Mouse (Mus musculus) G1E (cell line): ENCODE data around the gene Ppil6. TPM values are rescaled to one million over a fixed set of nuclear protein-coding genes. Genes with fewer than 3 reads are reported as not detected.

Experiments used
- ATAC-seq: 2 replicates; pipeline ENCODE4 v1.8.0; 2016; ENCODE audit warnings: mild to moderate bottlenecking; ENCODE audit not compliant: insufficient number of reproducible peaks, poor library complexity, low FRiP score, severe bottlenecking; ENCODE audit errors: extremely low read depth
- DNase-seq: peaks from one replicate; pipeline ENCODE4 v3.0.0; 2012; ENCODE audit warnings: low spot score
- H3K27me3 ChIP-seq: 2 replicates; pipeline ENCODE4 v1.6.1; 2012; ENCODE audit warnings: mild to moderate bottlenecking, low read length, inconsistent platforms; ENCODE audit not compliant: insufficient read depth
- H3K36me3 ChIP-seq: replicated peaks from 2 replicates; pipeline ENCODE3; 2012; ENCODE audit warnings: mild to moderate bottlenecking, inconsistent platforms
- H3K4me1 ChIP-seq: 2 replicates; pipeline ENCODE4 v1.6.1; 2012; ENCODE audit warnings: low read depth, low read length, inconsistent platforms, mixed read lengths; ENCODE audit not compliant: insufficient read depth
- H3K4me3 ChIP-seq: 2 replicates; pipeline ENCODE4 v1.5.1; 2012; ENCODE audit warnings: low read depth, mild to moderate bottlenecking, inconsistent platforms, low read length, moderate library complexity, mixed read lengths
- H3K9me3 ChIP-seq: replicated peaks from 2 replicates; pipeline ENCODE4 v1.6.1; 2012; ENCODE audit warnings: inconsistent platforms
- CTCF ChIP-seq: IDR thresholded peaks from 2 replicates; pipeline ENCODE4 v1.5.1; 2012; ENCODE audit warnings: low read depth, low read length, inconsistent platforms, mixed read lengths
- GATA1 ChIP-seq: IDR thresholded peaks from 2 replicates; pipeline ENCODE4 v1.6.1; 2012; ENCODE audit warnings: borderline replicate concordance, low read length, inconsistent platforms, mixed read lengths
- GATA2 ChIP-seq: IDR thresholded peaks from 2 replicates; pipeline ENCODE4 v1.6.1; 2012; ENCODE audit warnings: low read depth, low read length, inconsistent platforms, borderline replicate concordance
- POLR2AphosphoS5 ChIP-seq: IDR thresholded peaks from 2 replicates; pipeline ENCODE4 v1.6.1; 2012; ENCODE audit warnings: low read depth, low read length, inconsistent platforms; ENCODE audit not compliant: insufficient replicate concordance
- TAL1 ChIP-seq: conservative IDR thresholded peaks from 2 replicates; pipeline ENCODE4 v1.6.1; 2012; ENCODE audit warnings: low read depth, low read length, inconsistent platforms, mixed read lengths
- polyA plus RNA-seq: library from polyadenylated mRNA; stranded (reverse); fragments of >175 nt; gene quantifications from 2 replicates; pipeline ENCODE4 v1.2.3, GENCODE M21; 2012
- total RNA-seq, 2 experiments: library from RNA; stranded (forward) in 1 of 2; stranded (reverse) in 1 of 2; fragments of 200-1000 nt in 1 of 2; fragments of >200 nt in 1 of 2; fragmentation: Nextera tagmentation in 1 of 2; gene quantifications; 2 replicates each; pipeline ENCODE4 v1.2.3; 2014 to 2017

Ppil6 gene
- total and polyA plus RNA-seq, 3 experiments = 0.14 to 0.16 TPM; not detected in 1

GRCm38 (mm10) chr10:41553711-41554110 is 63.5 kb downstream of the Ppil6 start:
- H3K4me1 ChIP-seq = no peaks in the 10 kb centered on the region
- H3K9me3 ChIP-seq = peaks cover 5% of the 10 kb centered on the region
- no peaks in the 10 kb centered on the region for H3K36me3 ChIP-seq
- ATAC-seq = no peak
- no peak overlapping the region for H3K4me3 ChIP-seq
- H3K27me3 ChIP-seq = peaks cover 28% of the 10 kb centered on the region
- no peak for DNase-seq
- no peak for TF ChIP-seq POLR2AphosphoS5
- no peak for TF ChIP-seq TAL1
- no peak for TF ChIP-seq CTCF
- no peak for TF ChIP-seq GATA2
- TF ChIP-seq GATA1 = no peak

GRCm38 (mm10) chr10:41555081-41555480 is 64.8 kb downstream of the Ppil6 start:
- no peaks in the 10 kb centered on the region for H3K9me3 ChIP-seq
- H3K36me3 ChIP-seq = peaks cover 3% of the 10 kb centered on the region
- DNase-seq (no peak), ATAC-seq (no peak)
- no peak overlapping the region for H3K4me3 ChIP-seq
- no peak for TF ChIP-seq GATA2
- TF ChIP-seq POLR2AphosphoS5 = no peak
- no peak for TF ChIP-seq GATA1
- no peak for TF ChIP-seq TAL1
- no peak for TF ChIP-seq CTCF
- no peaks in the 10 kb centered on the region for H3K4me1 ChIP-seq
- H3K27me3 ChIP-seq = peaks cover 28% of the 10 kb centered on the region

DNA sequence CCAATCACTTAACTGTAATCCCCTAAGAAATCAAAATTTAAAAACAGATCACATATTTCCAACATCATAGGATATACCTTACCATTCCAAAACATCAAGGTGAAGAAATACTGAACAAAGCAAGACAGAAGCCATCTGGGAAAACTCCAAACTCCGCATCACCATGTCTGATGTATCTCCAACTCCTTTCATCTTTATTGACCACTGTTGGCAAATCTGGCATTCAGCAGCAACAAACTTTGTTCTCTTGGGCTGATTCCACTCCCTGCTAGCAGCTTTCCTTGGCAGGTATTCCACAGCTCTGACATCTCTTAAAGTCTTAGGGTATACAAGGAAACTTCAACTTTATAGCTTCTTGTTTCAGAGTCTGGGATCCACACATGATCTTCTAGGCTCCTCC is 68.2 kb downstream of the Ppil6 start:
- no peak overlapping the region for H3K4me3 ChIP-seq
- TF ChIP-seq CTCF (no peak), POLR2AphosphoS5 (no peak), GATA1 (no peak), GATA2 (no peak), TAL1 (no peak)
- no peak for DNase-seq
- 0 out of 2 replicates have a peak, but pooled peaks cover 3% of the 10 kb centered on the region for H3K9me3 ChIP-seq
- H3K4me1 ChIP-seq = no peaks in the 10 kb centered on the region
- H3K36me3 ChIP-seq = peaks cover 3% of the 10 kb centered on the region
- no peak for ATAC-seq
- H3K27me3 ChIP-seq = peaks cover 27% of the 10 kb centered on the region

GRCm38 (mm10) chr10:41561701-41562395 is 71.6 kb downstream of the Ppil6 start:
- Histone ChIP-seq H3K4me1 (no peaks in the 10 kb centered on the region), H3K27me3 (peaks cover 25% of the 10 kb centered on the region), H3K9me3 (0 out of 2 replicates have a peak, but pooled peaks cover 3% of the 10 kb centered on the region), H3K4me3 (no peak overlapping the region), H3K36me3 (peaks cover 3% of the 10 kb centered on the region)
- TF ChIP-seq GATA2 (no peak), GATA1 (no peak), POLR2AphosphoS5 (no peak), CTCF (no peak), TAL1 (no peak)
- ATAC-seq (no peak), DNase-seq (no peak)

Other genes starting within 250 kb of the Ppil6 start
- gene Fig4, start 187.2 kb upstream of the Ppil6 start, total RNA-seq (2014; fragmentation: Nextera tagmentation) = 27.0 and 32.6 TPM in 2 replicates
- 31.3 and 35.6 TPM in 2 replicates for gene Fig4, start 187.2 kb upstream of the Ppil6 start, total RNA-seq (2017)
- gene Fig4, start 187.2 kb upstream of the Ppil6 start, polyA plus RNA-seq = 3.5 and 3.9 TPM in 2 replicates
- gene Ak9, start 186.5 kb upstream of the Ppil6 start, total RNA-seq (2014; fragmentation: Nextera tagmentation) = not detected in 2 replicates
- not detected in 2 replicates for gene Ak9, start 186.5 kb upstream of the Ppil6 start, total RNA-seq (2017)
- not detected in 2 replicates for gene Ak9, start 186.5 kb upstream of the Ppil6 start, polyA plus RNA-seq
- 19.0 and 28.5 TPM in 2 replicates for gene Zbtb24, start 40.1 kb upstream of the Ppil6 start, total RNA-seq (2014; fragmentation: Nextera tagmentation)
- gene Zbtb24, start 40.1 kb upstream of the Ppil6 start, total RNA-seq (2017) = 31.9 and 34.0 TPM in 2 replicates
- 13.7 and 14.0 TPM in 2 replicates for gene Zbtb24, start 40.1 kb upstream of the Ppil6 start, polyA plus RNA-seq
- 29.6 and 34.6 TPM in 2 replicates for gene Mical1, start 14.1 kb upstream of the Ppil6 start, total RNA-seq (2014; fragmentation: Nextera tagmentation)
- gene Mical1, start 14.1 kb upstream of the Ppil6 start, total RNA-seq (2017) = 24.9 and 26.7 TPM in 2 replicates
- gene Mical1, start 14.1 kb upstream of the Ppil6 start, polyA plus RNA-seq = 38.7 and 48.6 TPM in 2 replicates
- gene Smpd2, start 70 bp upstream of the Ppil6 start, total RNA-seq (2014; fragmentation: Nextera tagmentation) = 12.6 and 13.6 TPM in 2 replicates
- gene Smpd2, start 70 bp upstream of the Ppil6 start, total RNA-seq (2017) = 6.6 and 9.1 TPM in 2 replicates
- 12.2 and 12.9 TPM in 2 replicates for gene Smpd2, start 70 bp upstream of the Ppil6 start, polyA plus RNA-seq
- 127 and 140 TPM in 2 replicates for gene Cd164, start 29.0 kb downstream of the Ppil6 start, total RNA-seq (2014; fragmentation: Nextera tagmentation)
- gene Cd164, start 29.0 kb downstream of the Ppil6 start, total RNA-seq (2017) = 90.8 and 106 TPM in 2 replicates
- 156 and 183 TPM in 2 replicates for gene Cd164, start 29.0 kb downstream of the Ppil6 start, polyA plus RNA-seq
- not detected in 2 replicates for gene Ccdc162, start 226.2 kb downstream of the Ppil6 start, total RNA-seq (2014; fragmentation: Nextera tagmentation)
- gene Ccdc162, start 226.2 kb downstream of the Ppil6 start, total RNA-seq (2017) = 0.41 and 0.60 TPM in 2 replicates
- gene Ccdc162, start 226.2 kb downstream of the Ppil6 start, polyA plus RNA-seq = not detected in 2 replicates